Mouse (Mus musculus) midbrain, embryonic 16.5 days (tissue): ENCODE measurements at regions not wholly inside any gene's neighbourhood (a gene's known extent, or its start where the extent isn't known, plus 50 kb on each side); places are given as distances from the start of the nearest gene placed in this dataset.

ENCODE experiments used
- ATAC-seq: fragments of 200-750 bp; cut with Nextera tagmentation; 2 replicates; pipeline ENCODE4 v1.8.0; 2017; ENCODE audit warnings: moderate TSS enrichment
- H3K27ac ChIP-seq: fragments of 300-500 bp; sonication (generic); 2 replicates; pipeline ENCODE4 v1.5.1; 2014; ENCODE audit warnings: mild to moderate bottlenecking, low read length, mixed read lengths
- H3K27me3 ChIP-seq: fragments of 300-500 bp; sonication (generic); 2 replicates; pipeline ENCODE4 v1.6.1; 2014; ENCODE audit warnings: low read depth, low read length, mixed read lengths; ENCODE audit not compliant: control insufficient read depth, insufficient read depth
- H3K36me3 ChIP-seq: fragments of 300-500 bp; sonication (generic); 2 replicates; pipeline ENCODE4 v1.6.1; 2014; ENCODE audit warnings: mild to moderate bottlenecking, low read length, moderate library complexity, mixed read lengths; ENCODE audit not compliant: control insufficient read depth, insufficient read depth
- H3K4me1 ChIP-seq: fragments of 300-500 bp; sonication (generic); 2 replicates; pipeline ENCODE4 v1.6.1; 2014; ENCODE audit warnings: mild to moderate bottlenecking, low read length, mixed read lengths; ENCODE audit not compliant: control insufficient read depth, insufficient read depth
- H3K4me2 ChIP-seq: fragments of 300-500 bp; sonication (generic); 2 replicates; pipeline ENCODE4 v1.6.1; 2014; ENCODE audit warnings: mild to moderate bottlenecking, low read length, mixed read lengths
- H3K4me3 ChIP-seq: fragments of 300-500 bp; sonication (generic); 2 replicates; pipeline ENCODE4 v1.5.1; 2014; ENCODE audit warnings: low read depth, mild to moderate bottlenecking, low read length, moderate library complexity, mixed read lengths
- H3K9ac ChIP-seq: fragments of 300-500 bp; sonication (generic); 2 replicates; pipeline ENCODE4 v1.6.1; 2014; ENCODE audit warnings: low read depth, low read length, mixed read lengths
- H3K9me3 ChIP-seq: fragments of 300-500 bp; sonication (generic); replicated peaks from 2 replicates; pipeline ENCODE4 v1.6.1; 2014; ENCODE audit warnings: mild to moderate bottlenecking, low read length, mixed read lengths; ENCODE audit not compliant: control insufficient read depth, poor library complexity, severe bottlenecking
- WGBS: fragments of 180-500 bp; shearing (Covaris S2); extraction: QIAGEN DNeasy Blood & Tissue Kit; methylation state at CpG from one replicate; pipeline ENCODE4 v1.1.7; 2014; 5-methylcytosine and 5-hydroxymethylcytosine counted together

DNA sequence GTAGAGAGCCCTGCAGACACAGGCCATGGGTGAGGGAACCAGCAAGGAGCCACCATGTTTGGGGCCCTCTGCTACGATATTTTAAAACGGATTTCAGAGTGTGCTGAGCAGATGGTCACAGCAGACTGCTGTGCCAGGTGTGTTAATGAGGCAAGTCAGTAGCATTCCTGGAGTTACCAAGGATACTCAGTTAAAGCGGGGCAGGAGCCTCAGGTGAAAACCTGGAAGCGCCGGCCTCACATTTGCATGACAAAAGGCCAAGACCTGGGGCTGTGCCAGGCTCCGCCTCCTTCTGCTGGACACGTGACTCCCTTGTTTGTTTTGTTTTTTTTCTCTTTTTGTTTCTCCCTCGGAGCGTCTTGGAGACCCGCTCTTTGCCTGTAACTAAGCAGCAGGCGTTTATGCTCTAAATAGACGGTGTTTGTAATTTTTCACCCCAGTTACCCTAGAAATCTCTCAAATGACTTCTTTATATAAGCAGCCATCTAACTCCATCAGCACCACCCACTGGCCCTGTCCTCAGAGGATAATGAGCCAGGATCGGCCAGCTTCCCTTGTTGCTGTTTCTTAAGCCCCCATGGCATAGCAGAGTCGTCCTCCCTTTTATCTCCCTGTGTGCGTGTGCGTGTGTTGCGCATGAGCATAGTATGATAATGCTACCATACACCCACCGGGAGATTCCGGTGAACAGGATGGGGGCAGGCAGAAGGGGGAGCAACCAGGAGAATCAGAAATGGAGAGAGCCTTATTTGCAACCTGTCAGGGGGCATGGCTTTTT, 166.9 kb upstream of the Gm3448 start:
- WGBS = 1% methylated on average over 19 of the region's 19 CpGs
- H3K4me1 ChIP-seq = peaks cover 20% of the 10 kb centered on the region
- H3K4me3 ChIP-seq = peak overlapping the region; percentile 41
- H3K36me3 ChIP-seq = no peaks in the 10 kb centered on the region
- H3K9me3 ChIP-seq = no peaks in the 10 kb centered on the region
- H3K27me3 ChIP-seq = no peaks in the 10 kb centered on the region
- peak; percentile 89 for ATAC-seq
- peak overlapping the region; percentile 60 for H3K4me2 ChIP-seq
- H3K9ac ChIP-seq = peak overlapping the region; percentile 55
- peak overlapping the region; percentile 89 for H3K27ac ChIP-seq

DNA sequence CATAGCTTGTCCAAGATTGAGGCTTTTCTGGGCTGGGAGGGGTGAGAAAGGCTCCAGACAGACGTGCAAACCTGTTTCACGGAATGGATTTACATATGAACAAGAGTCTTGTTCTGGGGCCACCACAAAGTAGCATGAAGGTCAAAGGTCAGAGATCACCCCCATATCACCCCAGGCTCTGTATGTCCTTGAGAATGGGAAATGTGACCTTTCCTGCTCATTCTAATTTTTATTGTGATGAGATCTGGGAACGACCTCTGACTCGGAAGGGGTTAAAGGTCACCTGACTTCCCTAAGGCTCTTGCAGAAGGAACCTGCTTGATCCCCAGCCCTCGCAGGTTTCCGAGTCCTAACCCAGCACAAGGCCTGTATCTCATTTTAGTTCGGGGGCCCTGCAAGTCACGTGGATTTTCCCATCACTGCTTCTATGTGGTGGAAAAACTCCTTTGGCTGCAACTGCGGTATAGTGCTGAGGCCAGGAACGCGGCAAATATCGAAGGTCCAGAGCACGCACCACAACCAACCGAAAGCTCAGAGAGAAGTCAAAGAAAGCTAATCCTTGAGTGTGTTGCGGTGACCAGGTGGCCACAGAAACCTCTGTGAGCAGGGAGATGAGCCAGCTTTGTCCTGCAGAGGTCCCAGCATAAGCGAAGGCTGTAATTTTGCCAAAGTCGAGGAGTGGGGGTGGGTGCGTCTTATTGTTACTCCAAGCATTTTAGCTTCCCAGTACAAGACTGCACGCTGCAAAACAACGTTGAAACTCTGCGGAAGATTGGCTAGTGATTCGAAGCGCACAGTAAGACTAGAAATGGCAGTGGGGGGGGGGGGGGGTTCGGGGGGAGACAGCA, 166.1 kb upstream of the Gm3448 start:
- 15% methylated on average over 24 of the region's 24 CpGs for WGBS
- Histone ChIP-seq H3K9ac (peak overlapping the region; percentile 55), H3K4me2 (peak overlapping the region; percentile 60), H3K4me1 (peaks cover 20% of the 10 kb centered on the region), H3K4me3 (peak overlapping the region; percentile 41), H3K27me3 (no peaks in the 10 kb centered on the region), H3K36me3 (no peaks in the 10 kb centered on the region), H3K27ac (peak overlapping the region; percentile 89), H3K9me3 (no peaks in the 10 kb centered on the region)
- ATAC-seq = peak; percentile 51

DNA sequence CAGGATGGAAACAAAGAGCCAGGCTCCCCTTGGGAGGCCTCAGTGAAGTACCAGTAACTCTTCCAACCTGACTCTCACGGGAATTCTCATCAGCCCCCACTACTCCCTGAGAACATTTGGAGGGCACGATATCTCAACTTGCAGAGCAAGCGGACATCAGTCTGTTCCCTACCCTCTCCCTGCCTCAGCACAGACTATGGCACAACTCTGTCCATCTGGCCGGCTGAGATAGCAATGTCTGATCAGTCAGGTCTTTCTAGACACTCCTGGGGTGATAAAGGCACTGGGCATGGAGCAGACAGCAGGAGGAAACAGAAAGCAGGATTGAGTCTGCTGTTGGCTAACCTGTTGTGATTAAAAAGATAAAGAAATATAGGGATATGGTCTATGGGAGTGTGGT, 164.5 kb upstream of the Gm3448 start:
- Histone ChIP-seq H3K27ac (no peak overlapping the region), H3K4me1 (peaks cover 20% of the 10 kb centered on the region), H3K4me3 (no peak overlapping the region), H3K4me2 (no peak overlapping the region), H3K27me3 (no peaks in the 10 kb centered on the region), H3K36me3 (no peaks in the 10 kb centered on the region), H3K9ac (no peak overlapping the region), H3K9me3 (no peaks in the 10 kb centered on the region)
- 74% methylated on average over 4 of the region's 4 CpGs for WGBS
- no peak for ATAC-seq

DNA sequence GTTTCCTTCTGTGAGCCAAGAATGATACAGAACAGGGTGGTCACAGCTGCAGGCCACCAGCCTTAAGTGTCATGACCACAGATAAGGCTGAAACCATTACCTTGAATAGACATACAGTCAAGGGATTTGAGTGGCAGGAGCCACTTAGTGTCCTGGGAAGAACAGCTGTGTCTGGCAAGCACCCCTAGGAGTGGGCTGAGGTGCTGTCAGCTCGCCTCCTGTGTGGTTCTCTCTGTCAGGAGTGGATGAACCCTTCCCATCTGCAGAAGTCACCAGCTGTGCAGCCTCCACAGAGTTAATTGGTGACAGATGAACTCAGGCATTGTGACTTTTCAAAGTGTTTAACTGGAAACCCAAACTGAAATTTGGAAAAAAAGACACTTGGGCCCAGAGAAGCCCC, 163.2 kb upstream of the Gm3448 start:
- H3K27ac ChIP-seq = no peak overlapping the region
- H3K4me3 ChIP-seq = no peak overlapping the region
- no peak for ATAC-seq
- 71% methylated on average over 1 of the region's 1 CpGs for WGBS
- H3K36me3 ChIP-seq = no peaks in the 10 kb centered on the region
- no peaks in the 10 kb centered on the region for H3K27me3 ChIP-seq
- H3K9me3 ChIP-seq = no peaks in the 10 kb centered on the region
- no peak overlapping the region for H3K9ac ChIP-seq
- H3K4me2 ChIP-seq = no peak overlapping the region
- H3K4me1 ChIP-seq = peaks cover 20% of the 10 kb centered on the region

DNA sequence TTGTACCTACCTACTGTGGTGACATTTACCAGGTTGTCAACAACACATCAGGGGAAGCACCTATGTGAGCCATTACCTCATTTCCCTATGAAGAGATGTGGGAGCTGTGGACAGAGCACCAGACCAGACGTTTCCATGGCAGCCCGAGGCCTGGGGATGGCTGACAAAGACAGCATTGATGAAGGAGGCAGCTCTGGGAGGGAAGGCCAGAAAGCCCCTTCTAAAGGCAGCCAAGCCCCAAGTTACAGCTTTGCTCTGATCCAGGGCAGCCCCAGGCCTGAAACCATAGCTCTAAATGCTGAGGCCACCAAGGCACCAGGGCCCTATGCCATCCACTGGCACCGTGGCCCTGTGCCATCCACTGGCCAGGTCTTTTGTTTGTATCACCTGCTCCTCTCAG, 157.9 kb upstream of the Gm3448 start:
- no peak overlapping the region for H3K4me2 ChIP-seq
- H3K27me3 ChIP-seq = no peaks in the 10 kb centered on the region
- no peak overlapping the region for H3K4me3 ChIP-seq
- WGBS = 25% methylated on average over 3 of the region's 3 CpGs
- no peak overlapping the region for H3K27ac ChIP-seq
- no peak overlapping the region for H3K9ac ChIP-seq
- no peaks in the 10 kb centered on the region for H3K36me3 ChIP-seq
- ATAC-seq = peak; percentile 58
- H3K4me1 ChIP-seq = peaks cover 9% of the 10 kb centered on the region
- no peaks in the 10 kb centered on the region for H3K9me3 ChIP-seq

DNA sequence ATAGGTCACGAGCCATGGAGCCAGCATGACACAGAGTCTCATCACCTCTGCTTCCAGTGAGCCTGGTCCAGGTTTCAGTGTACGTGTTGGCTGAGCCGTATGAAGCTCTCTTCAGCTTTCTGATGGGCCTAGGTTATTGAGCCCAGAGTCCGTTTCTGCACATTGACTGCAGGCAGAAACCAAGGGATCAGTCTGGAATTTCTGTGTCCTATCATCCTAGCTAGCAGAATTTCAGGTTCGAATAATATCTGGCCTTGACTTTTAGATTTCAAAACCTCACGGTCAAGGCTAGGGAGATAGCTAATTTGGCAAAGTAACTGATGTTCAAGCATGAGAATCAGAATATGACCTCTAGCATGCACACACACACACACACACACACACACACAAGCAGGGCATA, 156.0 kb upstream of the Gm3448 start:
- 96% methylated on average over 6 of the region's 6 CpGs for WGBS
- no peaks in the 10 kb centered on the region for H3K27me3 ChIP-seq
- H3K36me3 ChIP-seq = no peaks in the 10 kb centered on the region
- no peak for ATAC-seq
- no peak overlapping the region for H3K4me2 ChIP-seq
- no peaks in the 10 kb centered on the region for H3K9me3 ChIP-seq
- H3K27ac ChIP-seq = no peak overlapping the region
- peaks cover 9% of the 10 kb centered on the region for H3K4me1 ChIP-seq
- no peak overlapping the region for H3K9ac ChIP-seq
- H3K4me3 ChIP-seq = no peak overlapping the region

DNA sequence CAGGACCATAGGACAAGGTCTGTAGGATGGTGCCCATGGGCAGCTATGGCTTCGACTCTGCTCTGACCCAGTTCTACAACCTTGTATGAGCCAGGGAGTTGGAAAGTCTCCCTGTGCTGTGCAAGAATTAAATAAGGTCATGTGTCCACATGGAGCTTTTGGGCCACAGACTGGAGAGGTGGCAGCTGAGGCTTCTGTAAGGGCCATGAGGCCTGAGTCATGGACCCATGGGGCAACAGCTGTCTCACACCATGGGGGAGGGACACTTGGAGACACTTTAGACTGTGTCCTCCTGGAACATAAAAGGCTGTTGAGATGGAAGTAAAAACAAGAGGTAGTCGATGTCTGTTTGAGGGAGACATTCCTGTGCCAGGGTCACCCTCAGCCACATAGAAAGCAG, 154.5 kb upstream of the Gm3448 start:
- WGBS = 93% methylated on average over 2 of the region's 2 CpGs
- no peaks in the 10 kb centered on the region for H3K36me3 ChIP-seq

DNA sequence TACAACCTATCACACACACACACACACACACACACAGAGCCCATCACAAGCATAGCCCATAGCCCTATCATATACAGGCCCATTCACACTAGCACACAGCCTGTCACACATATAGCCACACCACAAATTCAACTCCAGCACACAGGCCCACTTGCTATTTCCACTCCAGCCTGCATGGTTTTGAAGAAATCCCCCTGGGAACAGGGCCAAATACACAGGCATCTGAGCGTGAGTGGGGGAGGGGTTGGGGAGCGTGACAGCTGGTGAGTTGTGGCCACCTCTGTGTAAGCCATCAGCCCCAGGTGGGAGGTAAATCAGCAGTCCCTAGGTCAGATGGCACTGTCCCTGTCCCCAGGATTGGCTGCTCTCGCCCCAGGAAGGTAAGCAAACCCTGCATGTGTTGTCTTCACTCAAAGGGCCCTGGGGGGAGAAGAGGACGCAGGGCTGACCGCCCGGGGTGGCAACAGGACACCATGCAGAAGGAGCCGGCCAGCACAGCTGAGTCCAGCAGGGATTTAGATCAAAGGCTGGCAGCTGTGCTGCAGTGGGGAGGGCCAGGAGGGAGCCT, 153.6 kb upstream of the Gm3448 start:
- no peak overlapping the region for H3K27ac ChIP-seq
- H3K4me1 ChIP-seq = peaks cover 9% of the 10 kb centered on the region
- 9% methylated on average over 7 of the region's 7 CpGs for WGBS
- H3K9ac ChIP-seq = peak overlapping the region; percentile 34; the same call in 1 of the 2 replicates
- H3K27me3 ChIP-seq = no peaks in the 10 kb centered on the region
- no peaks in the 10 kb centered on the region for H3K9me3 ChIP-seq
- no peaks in the 10 kb centered on the region for H3K36me3 ChIP-seq
- no peak overlapping the region for H3K4me2 ChIP-seq
- H3K4me3 ChIP-seq = no peak overlapping the region
- ATAC-seq = peak; percentile 62

More for the DNA sequence above, 154.5 kb upstream of the Gm3448 start:
- no peak for ATAC-seq
- H3K9ac ChIP-seq = no peak overlapping the region
- H3K4me1 ChIP-seq = peaks cover 9% of the 10 kb centered on the region
- H3K4me2 ChIP-seq = no peak overlapping the region
- no peaks in the 10 kb centered on the region for H3K9me3 ChIP-seq
- H3K27me3 ChIP-seq = no peaks in the 10 kb centered on the region
- H3K27ac ChIP-seq = no peak overlapping the region
- H3K4me3 ChIP-seq = no peak overlapping the region

DNA sequence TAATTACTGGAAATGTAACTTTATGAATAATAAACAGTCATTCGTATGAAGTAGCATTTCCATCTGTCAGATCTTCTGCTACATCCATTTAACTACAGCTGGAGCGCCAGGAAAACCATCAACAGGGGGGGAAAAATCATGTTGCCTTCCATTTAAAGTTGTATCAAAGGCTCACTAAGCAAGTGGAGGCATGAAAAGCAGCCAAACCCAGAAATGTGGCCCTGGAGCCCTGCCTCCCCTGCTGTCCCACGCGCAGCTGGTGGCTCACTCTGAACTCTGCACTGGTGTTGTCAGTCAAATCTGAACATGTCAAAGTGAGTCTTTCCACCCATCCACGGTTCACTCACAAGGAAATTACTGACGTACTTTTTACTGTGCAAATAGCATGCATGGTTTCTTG, 152.5 kb upstream of the Gm3448 start:
- no peak for ATAC-seq
- no peak overlapping the region for H3K4me2 ChIP-seq
- no peaks in the 10 kb centered on the region for H3K9me3 ChIP-seq
- no peak overlapping the region for H3K4me3 ChIP-seq
- H3K27ac ChIP-seq = no peak overlapping the region
- no peaks in the 10 kb centered on the region for H3K36me3 ChIP-seq
- 48% methylated on average over 6 of the region's 6 CpGs for whole genome bisulfite sequencing
- no peak overlapping the region for H3K9ac ChIP-seq
- H3K4me1 ChIP-seq = peaks cover 9% of the 10 kb centered on the region
- H3K27me3 ChIP-seq = no peaks in the 10 kb centered on the region
